Mouse (Mus musculus) testis, adult 2 months (tissue): ENCODE data around the gene OR5BS1P. TPM values are rescaled to one million over a fixed set of nuclear protein-coding genes. Genes with fewer than 3 reads are reported as not detected.
"Not testable (repeated sequence)": the region's sequence is repeated elsewhere in the genome, so short reads cannot be mapped to it uniquely, and the experiment has no call there.

Source experiments
- H3K27ac ChIP-seq: fragments of 200-500 bp; 2 replicates; pipeline ENCODE4 v1.5.1; 2012; ENCODE audit warnings: low read depth, low read length; ENCODE audit not compliant: control insufficient read depth, insufficient read depth
- H3K27me3 ChIP-seq: fragments of 200-500 bp; 2 replicates; pipeline ENCODE4 v1.6.1; 2012; ENCODE audit warnings: mild to moderate bottlenecking, low read length, moderate library complexity; ENCODE audit not compliant: control insufficient read depth, insufficient read depth
- H3K36me3 ChIP-seq: fragments of 200-500 bp; 2 replicates; pipeline ENCODE4 v1.6.1; 2012; ENCODE audit warnings: mild to moderate bottlenecking, low read length; ENCODE audit not compliant: control insufficient read depth, insufficient read depth
- H3K4me1 ChIP-seq: fragments of 200-500 bp; 2 replicates; pipeline ENCODE4 v1.6.1; 2012; ENCODE audit warnings: low read length; ENCODE audit not compliant: control insufficient read depth, insufficient read depth
- H3K4me3 ChIP-seq: fragments of 200-500 bp; 2 replicates; pipeline ENCODE4 v1.5.1; 2012; ENCODE audit warnings: low read depth, mild to moderate bottlenecking, low read length, moderate library complexity, mixed read lengths; ENCODE audit not compliant: control insufficient read depth
- CTCF ChIP-seq: fragments of 200-500 bp; IDR thresholded peaks from 2 replicates; pipeline ENCODE4 v1.5.1; 2012; ENCODE audit warnings: low read depth, mild to moderate bottlenecking, inconsistent platforms, low read length, moderate library complexity; ENCODE audit not compliant: control insufficient read depth, insufficient read depth, insufficient replicate concordance
- POLR2A ChIP-seq: fragments of 200-500 bp; IDR thresholded peaks from 2 replicates; pipeline ENCODE4 v1.6.1; 2012; ENCODE audit warnings: low read depth, mild to moderate bottlenecking, inconsistent platforms, low read length, moderate library complexity; ENCODE audit not compliant: control insufficient read depth
- polyA plus RNA-seq: library from polyadenylated mRNA; depleted of rRNA; stranded (reverse); fragments of >200 nt; gene quantifications from 2 replicates; pipeline ENCODE4 v1.2.3, GENCODE M21; 2012; rRNA removed

The OR5BS1P gene
- polyA plus RNA-seq, 1 experiment: not detected

DNA sequence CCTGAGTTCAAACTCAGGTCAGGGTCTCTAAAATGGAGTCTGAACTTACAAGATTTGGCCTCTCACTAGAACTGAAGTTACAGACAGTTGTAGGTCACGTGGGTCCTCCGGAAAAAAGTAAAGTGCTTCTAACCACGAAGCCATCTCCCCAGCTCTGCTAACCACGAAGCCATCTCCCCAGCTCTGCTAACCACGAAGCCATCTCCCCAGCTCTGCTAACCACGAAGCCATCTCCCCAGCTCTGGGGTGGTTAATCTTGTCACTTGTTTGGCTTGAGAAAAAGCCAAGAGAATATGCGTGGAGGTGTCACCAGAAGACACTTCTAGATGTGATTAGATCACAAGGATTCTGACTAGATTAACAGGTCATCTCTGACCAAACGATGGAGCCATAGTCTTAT, 44.5 kb downstream of the OR5BS1P start:
- Histone ChIP-seq H3K27me3 (no peaks in the 10 kb centered on the region), H3K36me3 (no peaks in the 10 kb centered on the region), H3K4me3 (no peak overlapping the region), H3K4me1 (peaks cover 5% of the 10 kb centered on the region), H3K27ac (no peak overlapping the region)
- TF ChIP-seq POLR2A (no peak), CTCF (no peak)

DNA sequence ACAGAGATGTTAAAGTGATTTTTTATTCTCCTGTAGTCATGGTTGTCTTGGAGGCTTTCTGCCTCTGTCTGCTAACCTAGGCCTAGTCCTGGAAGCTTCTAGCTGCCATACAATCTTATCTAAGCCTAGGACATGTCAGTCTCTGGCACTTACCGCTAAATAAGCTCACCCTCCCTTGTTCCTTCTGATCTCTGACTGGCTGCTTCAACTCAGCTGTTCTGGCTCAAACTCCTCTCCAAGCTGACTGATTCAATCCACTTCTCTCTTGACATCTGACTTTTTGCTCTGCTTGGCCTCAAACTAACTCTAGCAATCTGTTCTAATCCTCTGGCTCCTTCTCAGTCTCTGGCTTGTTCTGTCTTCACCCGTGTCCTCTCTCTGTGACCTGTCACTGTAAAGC, 45.1 kb downstream of the OR5BS1P start:
- H3K27ac ChIP-seq, H3K4me1 ChIP-seq, H3K36me3 ChIP-seq, H3K4me3 ChIP-seq, H3K27me3 ChIP-seq: not testable (repeated sequence)

DNA sequence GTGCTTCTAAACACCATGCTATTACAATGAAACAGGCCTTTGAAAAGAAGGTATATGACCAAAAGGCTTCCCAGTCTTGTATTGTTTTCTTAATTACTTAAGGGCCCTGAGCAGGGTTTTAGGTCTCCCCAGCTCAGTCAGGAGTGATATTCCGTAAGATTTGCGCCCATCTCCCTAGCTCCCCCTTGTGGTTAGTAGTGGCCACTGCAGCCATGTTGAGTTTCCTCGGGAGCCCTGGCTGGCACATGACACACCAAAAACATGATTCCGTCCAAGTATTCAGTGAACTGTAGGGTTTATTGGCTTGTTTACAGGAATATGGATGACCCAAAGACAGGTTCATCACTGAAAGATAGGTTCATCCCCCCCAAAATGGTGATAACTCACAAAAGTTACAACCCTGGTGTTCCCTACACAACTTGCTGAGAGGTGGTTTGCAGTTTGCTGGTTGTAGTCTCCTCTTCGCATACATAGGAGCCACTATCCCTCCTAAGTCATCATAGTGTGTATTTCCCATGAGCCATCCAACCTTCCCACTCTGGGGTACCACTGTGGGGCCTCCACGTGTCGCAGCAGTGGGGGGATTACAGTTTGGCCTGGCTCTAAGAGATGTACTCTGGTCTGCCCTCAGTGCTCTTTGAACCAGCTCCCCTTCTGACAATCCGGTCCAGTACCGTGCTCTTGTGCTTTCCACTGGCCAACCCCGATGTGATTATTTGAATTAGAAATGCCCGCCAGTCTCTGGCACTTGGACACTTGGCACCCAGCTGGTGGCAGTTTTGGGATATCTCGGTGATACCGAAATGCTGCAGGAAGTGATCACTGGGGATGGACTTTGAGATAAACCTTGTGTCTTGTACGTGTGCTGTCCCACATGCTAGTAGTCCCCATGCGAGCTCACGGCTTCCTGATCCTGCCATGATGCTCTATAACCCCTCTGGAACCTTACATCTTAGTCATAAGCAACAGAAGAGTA, 48.0 kb downstream of the OR5BS1P start:
- Histone ChIP-seq H3K36me3 (peaks cover 4% of the 10 kb centered on the region; the same call in 1 of the 2 replicates), H3K4me1 (0 out of 2 replicates have a peak, but pooled peaks cover 2% of the 10 kb centered on the region), H3K27ac (no peak overlapping the region), H3K27me3 (no peaks in the 10 kb centered on the region), H3K4me3 (no peak overlapping the region)
- TF ChIP-seq POLR2A (no peak), CTCF (peak; percentile 85)

DNA sequence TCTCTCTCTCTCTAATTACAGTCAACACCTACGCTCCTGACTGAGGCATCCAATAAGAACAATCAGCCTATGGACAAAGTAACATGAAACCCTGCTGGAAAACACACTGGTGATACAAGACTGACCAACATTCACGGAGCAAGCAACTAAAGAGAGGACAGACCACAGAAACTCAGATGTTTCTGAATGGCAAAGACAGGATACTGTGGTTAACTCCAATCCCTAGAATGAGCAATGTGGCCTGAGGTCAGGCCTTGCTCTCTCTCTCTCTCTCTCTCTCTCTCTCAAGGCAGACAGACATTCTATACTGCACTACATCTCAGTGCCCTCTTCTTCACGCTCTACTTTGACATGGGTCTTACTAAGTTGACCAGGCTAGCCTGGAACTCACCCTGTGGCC, 51.5 kb downstream of the OR5BS1P start:
- Histone ChIP-seq H3K4me3 (no peak overlapping the region), H3K36me3 (peaks cover 11% of the 10 kb centered on the region), H3K4me1 (0 out of 2 replicates have a peak, but pooled peaks cover 2% of the 10 kb centered on the region), H3K27ac (no peak overlapping the region), H3K27me3 (no peaks in the 10 kb centered on the region)
- no peak for TF ChIP-seq POLR2A
- no peak for TF ChIP-seq CTCF

DNA sequence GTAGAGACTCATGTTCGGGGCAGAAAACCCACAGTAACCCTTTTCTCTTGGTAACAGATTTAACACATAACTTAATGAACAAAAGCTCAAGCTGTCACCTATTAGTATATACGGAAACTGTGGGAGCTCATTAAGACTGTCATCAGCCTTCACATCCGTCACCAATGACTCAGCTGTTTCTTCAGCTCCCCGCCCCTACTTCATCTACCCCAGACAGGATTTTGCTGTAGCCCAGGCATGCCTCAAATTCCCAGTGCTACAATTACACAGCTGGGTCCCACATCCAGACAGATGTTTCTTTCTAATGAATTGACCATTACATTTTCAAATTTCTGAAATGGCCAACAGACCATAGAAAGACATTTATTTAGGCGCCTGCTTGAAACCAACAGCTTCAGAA, 56.4 kb downstream of the OR5BS1P start:
- Histone ChIP-seq H3K36me3 (peaks cover 11% of the 10 kb centered on the region), H3K4me1 (no peaks in the 10 kb centered on the region), H3K27me3 (no peaks in the 10 kb centered on the region), H3K27ac (no peak overlapping the region), H3K4me3 (no peak overlapping the region)
- TF ChIP-seq CTCF: no peak
- TF ChIP-seq POLR2A: no peak

DNA sequence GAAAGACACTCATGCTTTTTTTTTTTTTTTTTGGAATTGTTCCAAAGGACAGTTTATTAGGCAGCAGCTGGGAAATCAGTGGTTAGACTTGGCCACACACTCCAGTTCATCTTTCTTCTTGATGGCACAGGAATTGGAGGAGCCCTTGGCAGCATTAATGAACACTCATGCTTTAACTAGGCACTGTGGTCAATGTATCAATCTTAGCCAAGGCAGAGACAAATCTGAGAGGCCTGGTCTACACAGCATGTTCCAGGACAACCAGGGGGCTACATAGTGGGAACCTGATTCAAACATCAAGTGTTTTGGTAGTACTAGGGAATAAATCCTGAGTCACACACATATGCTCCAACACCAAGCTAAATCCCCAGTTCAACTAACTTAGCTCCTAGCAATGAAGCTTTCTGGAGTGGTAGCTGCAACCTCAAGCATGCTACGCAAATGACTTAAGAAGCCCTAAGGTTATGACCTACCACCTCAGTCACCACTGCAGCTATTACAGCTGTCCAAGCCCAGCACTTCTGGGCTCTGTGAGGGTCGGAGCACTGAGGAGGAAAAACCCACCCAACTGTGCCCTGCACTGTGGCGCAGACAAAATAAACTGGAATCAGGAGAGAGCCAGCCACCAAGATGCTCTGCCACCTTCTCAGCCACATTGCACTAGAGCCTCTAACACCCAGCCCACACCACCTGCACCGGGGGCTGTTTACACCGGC, 57.5 kb downstream of the OR5BS1P start:
- Histone ChIP-seq H3K4me1 (peaks cover under 1% of the 10 kb centered on the region; the same call in 1 of the 2 replicates), H3K36me3 (peaks cover 11% of the 10 kb centered on the region), H3K4me3 (no peak overlapping the region), H3K27ac (no peak overlapping the region), H3K27me3 (no peaks in the 10 kb centered on the region)
- TF ChIP-seq POLR2A: no peak
- no peak for TF ChIP-seq CTCF

DNA sequence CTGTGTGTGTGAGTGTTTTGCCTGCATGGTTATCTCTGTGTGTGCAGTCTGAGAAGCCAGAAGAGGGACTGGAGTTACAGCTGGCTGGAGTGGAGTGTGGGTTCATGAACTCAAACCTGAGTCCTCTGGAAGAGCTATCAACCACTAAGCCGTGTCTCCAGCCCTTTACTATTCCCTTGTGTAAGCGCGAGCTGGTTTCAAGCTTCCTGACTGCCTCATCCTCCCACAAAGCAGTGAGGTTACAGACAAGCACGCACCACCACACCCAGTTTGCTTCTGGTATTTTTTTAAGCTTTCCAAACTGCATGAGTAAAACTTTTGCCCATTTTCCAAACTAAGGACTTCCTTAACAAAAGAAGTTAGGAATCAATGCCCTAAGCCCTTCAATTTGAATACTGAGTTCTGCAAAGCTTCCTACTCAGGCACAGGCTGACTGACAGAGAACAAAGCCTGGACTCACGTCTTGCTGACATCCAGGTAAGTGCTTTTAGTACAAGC, 58.4 kb downstream of the OR5BS1P start:
- Histone ChIP-seq H3K4me1 (peaks cover 6% of the 10 kb centered on the region), H3K27me3 (no peaks in the 10 kb centered on the region), H3K27ac (no peak overlapping the region), H3K4me3 (no peak overlapping the region), H3K36me3 (peaks cover 8% of the 10 kb centered on the region)
- TF ChIP-seq POLR2A: no peak
- no peak for TF ChIP-seq CTCF

Other genes with a start within 250 kb of the OR5BS1P start
- not detected in 2 replicates for gene Gm44579, start 248.9 kb upstream of the OR5BS1P start, polyA plus RNA-seq
- not detected in 2 replicates for gene Olfr287, start 248.8 kb upstream of the OR5BS1P start, polyA plus RNA-seq
- not detected in 2 replicates for gene Olfr286, start 235.4 kb upstream of the OR5BS1P start, polyA plus RNA-seq
- 627 and 718 TPM in 2 replicates for gene H1fnt, start 212.6 kb upstream of the OR5BS1P start, polyA plus RNA-seq
- 0.65 and 0.81 TPM in 2 replicates for gene Zfp641, start 173.7 kb upstream of the OR5BS1P start, polyA plus RNA-seq
- not detected in 2 replicates for gene Olfr285, start 152.5 kb upstream of the OR5BS1P start, polyA plus RNA-seq
- gene Olfr284, start 128.9 kb upstream of the OR5BS1P start, polyA plus RNA-seq: not detected in 2 replicates
- not detected in 2 replicates for gene Olfr283, start 89.0 kb upstream of the OR5BS1P start, polyA plus RNA-seq
- 0.11 TPM in 1 of 2 replicates, not detected in the other for gene Olfr282, start 38.7 kb upstream of the OR5BS1P start, polyA plus RNA-seq
- not detected in 2 replicates for gene Olfr281, start 17.3 kb upstream of the OR5BS1P start, polyA plus RNA-seq
- gene Lalba, start 12.8 kb downstream of the OR5BS1P start, polyA plus RNA-seq: not detected in 2 replicates
- 0.48 and 1.1 TPM in 2 replicates for gene Olfr279, start 22.5 kb downstream of the OR5BS1P start, polyA plus RNA-seq
- gene Kansl2, start 64.4 kb downstream of the OR5BS1P start, polyA plus RNA-seq: 19.8 and 20.1 TPM in 2 replicates
- gene Ccnt1, start 101.0 kb downstream of the OR5BS1P start, polyA plus RNA-seq: 11.4 and 15.1 TPM in 2 replicates
- gene 4930415O20Rik, start 101.1 kb downstream of the OR5BS1P start, polyA plus RNA-seq: 88.1 and 104 TPM in 2 replicates
- 15.0 and 18.8 TPM in 2 replicates for gene Adcy6, start 140.2 kb downstream of the OR5BS1P start, polyA plus RNA-seq
- 3.1 and 3.2 TPM in 2 replicates for gene Cacnb3, start 160.9 kb downstream of the OR5BS1P start, polyA plus RNA-seq
- 15.1 and 16.9 TPM in 2 replicates for gene Ddx23, start 193.0 kb downstream of the OR5BS1P start, polyA plus RNA-seq
- 0.32 and 0.46 TPM in 2 replicates for gene Rnd1, start 207.6 kb downstream of the OR5BS1P start, polyA plus RNA-seq
- gene Ccdc65, start 238.3 kb downstream of the OR5BS1P start, polyA plus RNA-seq: 158 and 181 TPM in 2 replicates